Mouse (Mus musculus) embryonic facial prominence, embryonic 11.5 days (tissue): ENCODE measurements at regions not wholly inside any gene's neighbourhood (a gene's known extent, or its start where the extent isn't known, plus 50 kb on each side); places are given as distances from the start of the nearest gene placed in this dataset.

Experiments used
- ATAC-seq: fragments of 200-750 bp; cut with Nextera tagmentation; replicated peaks from 2 replicates; pipeline ENCODE4 v1.8.0; 2017; ENCODE audit warnings: low read depth; ENCODE audit not compliant: insufficient number of reproducible peaks, low FRiP score, low TSS enrichment
- DNase-seq: peaks from one replicate; pipeline ENCODE4 v3.0.0-alpha.2; 2015; ENCODE audit warnings: low spot score
- H3K27ac ChIP-seq: fragments of 300-500 bp; sonication (generic); replicated peaks from 2 replicates; pipeline ENCODE4 v1.5.1; 2014; ENCODE audit warnings: mild to moderate bottlenecking, low read depth, low read length, control low read depth
- H3K27me3 ChIP-seq: fragments of 300-500 bp; sonication (generic); 2 replicates; pipeline ENCODE4 v1.6.1; 2014; ENCODE audit warnings: mild to moderate bottlenecking, low read length, moderate library complexity, mixed read lengths; ENCODE audit not compliant: control insufficient read depth, insufficient read depth
- H3K36me3 ChIP-seq: fragments of 300-500 bp; sonication (generic); replicated peaks from 2 replicates; pipeline ENCODE4 v1.6.1; 2014; ENCODE audit warnings: low read depth, mild to moderate bottlenecking, low read length, moderate library complexity, mixed read lengths; ENCODE audit not compliant: control insufficient read depth, insufficient read depth
- H3K4me1 ChIP-seq: fragments of 300-500 bp; sonication (generic); 2 replicates; pipeline ENCODE4 v1.6.1; 2014; ENCODE audit warnings: low read length, mixed read lengths; ENCODE audit not compliant: control insufficient read depth, insufficient read depth
- H3K4me2 ChIP-seq: fragments of 300-500 bp; sonication (generic); 2 replicates; pipeline ENCODE4 v1.6.1; 2014; ENCODE audit warnings: low read depth, mild to moderate bottlenecking, control low read depth, low read length, moderate library complexity
- H3K4me3 ChIP-seq: fragments of 300-500 bp; sonication (generic); 2 replicates; pipeline ENCODE4 v1.5.1; 2014; ENCODE audit warnings: low read depth, low read length, control low read depth
- H3K9ac ChIP-seq: fragments of 300-500 bp; sonication (generic); replicated peaks from 2 replicates; pipeline ENCODE4 v1.6.1; 2014; ENCODE audit warnings: mild to moderate bottlenecking, control low read depth, low read length
- H3K9me3 ChIP-seq: fragments of 300-500 bp; sonication (generic); replicated peaks from 2 replicates; pipeline ENCODE4 v1.6.1; 2016; ENCODE audit warnings: mild to moderate bottlenecking, low read length, inconsistent platforms, mixed read lengths; ENCODE audit not compliant: control insufficient read depth
- WGBS: fragments of 180-500 bp; shearing (Covaris S2); extraction: QIAGEN DNeasy Blood & Tissue Kit; methylation state at CpG from one replicate; pipeline ENCODE4 v1.1.7; 2014; 5-methylcytosine and 5-hydroxymethylcytosine counted together

GRCm38 (mm10) chr4:31417161-31417560 is 546.7 kb upstream of the Map3k7 start:
- DNase-seq = no peak

GRCm38 (mm10) chr4:31419240-31419639 is 544.7 kb upstream of the Map3k7 start:
- H3K27ac ChIP-seq = no peak overlapping the region
- WGBS = 14% methylated on average over 6 of the region's 6 CpGs
- no peak overlapping the region for H3K4me2 ChIP-seq
- H3K4me1 ChIP-seq = no peaks in the 10 kb centered on the region
- peak; percentile 87 for DNase-seq
- no peaks in the 10 kb centered on the region for H3K36me3 ChIP-seq
- ATAC-seq = no peak
- H3K9me3 ChIP-seq = no peaks in the 10 kb centered on the region
- H3K4me3 ChIP-seq = no peak overlapping the region
- no peak overlapping the region for H3K9ac ChIP-seq
- no peaks in the 10 kb centered on the region for H3K27me3 ChIP-seq

More at GRCm38 (mm10) chr4:31417161-31417560, 546.7 kb upstream of the Map3k7 start:
- no peak overlapping the region for H3K27ac ChIP-seq
- WGBS = 92% methylated on average over 4 of the region's 4 CpGs
- no peak overlapping the region for H3K4me3 ChIP-seq
- no peaks in the 10 kb centered on the region for H3K36me3 ChIP-seq
- H3K27me3 ChIP-seq = no peaks in the 10 kb centered on the region
- H3K4me2 ChIP-seq = no peak overlapping the region
- no peak overlapping the region for H3K9ac ChIP-seq
- H3K9me3 ChIP-seq = no peaks in the 10 kb centered on the region
- H3K4me1 ChIP-seq = no peaks in the 10 kb centered on the region
- no peak for ATAC-seq

- no peaks in the 10 kb centered on the region for H3K9me3 ChIP-seq
- WGBS = 86% methylated on average over 9 of the region's 9 CpGs
- no peak overlapping the region for H3K27ac ChIP-seq
- no peaks in the 10 kb centered on the region for H3K4me1 ChIP-seq
- H3K4me3 ChIP-seq = no peak overlapping the region
- no peaks in the 10 kb centered on the region for H3K27me3 ChIP-seq
- H3K9ac ChIP-seq = no peak overlapping the region
- no peaks in the 10 kb centered on the region for H3K36me3 ChIP-seq
- no peak for ATAC-seq
- no peak for DNase-seq
- H3K4me2 ChIP-seq = no peak overlapping the region
Observed at GRCm38 (mm10) chr4:31420167-31420566, 543.7 kb upstream of the Map3k7 start.

GRCm38 (mm10) chr4:31421386-31421785 is 542.5 kb upstream of the Map3k7 start:
- no peak overlapping the region for H3K4me2 ChIP-seq
- ATAC-seq = no peak
- no peak overlapping the region for H3K4me3 ChIP-seq
- no peak overlapping the region for H3K27ac ChIP-seq
- no peak for DNase-seq
- H3K9me3 ChIP-seq = no peaks in the 10 kb centered on the region
- 55% methylated on average over 5 of the region's 5 CpGs for WGBS
- H3K4me1 ChIP-seq = no peaks in the 10 kb centered on the region
- no peak overlapping the region for H3K9ac ChIP-seq
- no peaks in the 10 kb centered on the region for H3K27me3 ChIP-seq
- H3K36me3 ChIP-seq = no peaks in the 10 kb centered on the region

GRCm38 (mm10) chr4:31425135-31425534 is 538.8 kb upstream of the Map3k7 start:
- H3K9me3 ChIP-seq = no peaks in the 10 kb centered on the region
- no peak overlapping the region for H3K4me3 ChIP-seq
- no peak overlapping the region for H3K9ac ChIP-seq
- ATAC-seq (no peak), DNase-seq (no peak)
- H3K4me2 ChIP-seq = no peak overlapping the region
- H3K27me3 ChIP-seq = no peaks in the 10 kb centered on the region
- H3K27ac ChIP-seq = no peak overlapping the region
- H3K36me3 ChIP-seq = no peaks in the 10 kb centered on the region
- no peaks in the 10 kb centered on the region for H3K4me1 ChIP-seq
- 76% methylated on average over 7 of the region's 7 CpGs for WGBS

- H3K27me3 ChIP-seq = no peaks in the 10 kb centered on the region
- ATAC-seq (no peak), DNase-seq (no peak)
- WGBS = 84% methylated on average over 4 of the region's 4 CpGs
- H3K36me3 ChIP-seq = no peaks in the 10 kb centered on the region
- no peak overlapping the region for H3K27ac ChIP-seq
- H3K4me2 ChIP-seq = no peak overlapping the region
- H3K9ac ChIP-seq = no peak overlapping the region
- no peak overlapping the region for H3K4me3 ChIP-seq
- H3K9me3 ChIP-seq = no peaks in the 10 kb centered on the region
- H3K4me1 ChIP-seq = no peaks in the 10 kb centered on the region
Observed at GRCm38 (mm10) chr4:31425716-31426115, 538.2 kb upstream of the Map3k7 start.

GRCm38 (mm10) chr4:31426169-31427030 is 537.5 kb upstream of the Map3k7 start:
- Histone ChIP-seq H3K4me2 (no peak overlapping the region), H3K9me3 (no peaks in the 10 kb centered on the region), H3K27ac (no peak overlapping the region), H3K27me3 (no peaks in the 10 kb centered on the region), H3K4me1 (no peaks in the 10 kb centered on the region), H3K36me3 (no peaks in the 10 kb centered on the region), H3K9ac (no peak overlapping the region), H3K4me3 (no peak overlapping the region)
- 67% methylated on average over 7 of the region's 7 CpGs for WGBS
- no peak for ATAC-seq
- DNase-seq = no peak

GRCm38 (mm10) chr4:31433943-31434342 is 530.0 kb upstream of the Map3k7 start:
- no peak for DNase-seq
- Histone ChIP-seq H3K4me3 (no peak overlapping the region), H3K9ac (no peak overlapping the region), H3K9me3 (no peaks in the 10 kb centered on the region), H3K4me1 (no peaks in the 10 kb centered on the region), H3K4me2 (no peak overlapping the region), H3K36me3 (no peaks in the 10 kb centered on the region), H3K27ac (no peak overlapping the region), H3K27me3 (no peaks in the 10 kb centered on the region)
- 88% methylated on average over 7 of the region's 7 CpGs for WGBS
- no peak for ATAC-seq
